30 mouse cellular contexts compared by ENCODE assay signal in the genomic region with DNA sequence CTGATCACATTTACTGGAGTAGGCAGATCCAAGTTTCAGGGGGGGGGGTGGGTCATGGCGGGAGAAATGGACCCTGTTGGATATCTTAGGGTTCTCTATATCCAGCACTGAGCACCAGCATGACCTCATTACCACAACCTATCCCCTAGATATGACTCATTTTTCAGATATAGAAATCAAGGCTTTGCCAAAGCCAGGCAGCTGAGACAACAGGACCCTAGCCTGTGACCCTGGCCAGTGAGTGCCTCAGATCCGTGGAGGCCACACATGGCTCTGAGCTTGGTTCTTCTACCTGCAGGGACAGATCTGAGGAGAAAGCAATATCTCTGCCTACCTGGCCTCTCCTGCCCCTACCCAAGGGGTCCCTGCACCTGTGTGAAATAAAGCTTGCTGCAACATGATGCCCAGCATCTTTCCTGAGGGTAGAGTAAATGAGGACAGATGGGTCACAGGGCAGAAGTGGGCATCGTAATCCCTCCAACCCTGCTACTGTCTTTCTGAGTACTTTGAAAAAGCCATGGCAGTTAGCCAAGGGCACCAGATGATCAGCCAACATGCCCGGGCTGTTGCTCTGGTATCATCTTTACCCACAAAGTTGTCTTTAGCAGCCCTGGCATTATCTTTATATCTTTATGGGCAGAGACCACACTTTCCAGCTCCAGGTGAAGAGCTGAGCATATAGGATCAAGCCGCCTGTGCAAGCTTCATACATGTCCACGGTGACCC. TPM values are rescaled to one million over a fixed set of nuclear protein-coding genes. Genes with fewer than 3 reads are reported as not detected.
DNase-seq lines count a peak whose midpoint lies in the region; ATAC-seq and TF ChIP-seq lines count a peak whose summit lies in the region.
"Had no signal": no experiment of that assay in that cellular context is flagged by ENCODE, and none has a peak within 500 bp of the region (broad histone marks: within the 10 kb centered on the region; RNA-seq: fewer than 3 reads in every experiment).

No protein-coding gene starts in this region.

- ATAC-seq in midbrain, postnatal 0 days (ENCODE audit: low FRiP score): no peak
- ATAC-seq in midbrain, embryonic 16.5 days: no peak
- no peak for ATAC-seq in monocyte, adult 5-6 weeks (replicated peaks; ENCODE audit: insufficient number of reproducible peaks, low FRiP score, low TSS enrichment, poor library complexity, severe bottlenecking)
- ATAC-seq: CD4-positive, CD25-positive, alpha-beta regulatory T cell, adult 4 months; forebrain, embryonic 15.5 days; midbrain, embryonic 15.5 days had no signal

- H3K27me3 ChIP-seq in midbrain, postnatal 0 days (ENCODE audit: insufficient read depth, low read length): no peaks in the 10 kb centered on the region
- H3K27me3 ChIP-seq in midbrain, embryonic 16.5 days (ENCODE audit: control insufficient read depth, insufficient read depth, low read depth, low read length): no peaks in the 10 kb centered on the region
- H3K27me3 ChIP-seq: forebrain, embryonic 15.5 days; heart, embryonic 13.5 days; hindbrain, embryonic 13.5 days; midbrain, embryonic 15.5 days had no signal

- peak; percentile 33 to 40 for DNase-seq in cerebellum, postnatal 14 days
- no peak for DNase-seq in cerebellum, postnatal 4 days (ENCODE audit: low spot score in 2 of 2)
- DNase-seq in midbrain, postnatal 0 days (ENCODE audit: low spot score): peak; percentile 9
- DNase-seq in Muller cell, postnatal 12 days (ENCODE audit: inconsistent ontology term): peak; percentile 20
- no peak for DNase-seq in ovary, postnatal 10 days (ENCODE audit: low spot score)
- DNase-seq: cerebellum, adult 11-12 months; gastrocnemius, postnatal 10 days; kidney, adult 2 months; kidney, postnatal 10 days had no signal

- no peak overlapping the region for H3K4me2 ChIP-seq in midbrain, postnatal 0 days (ENCODE audit: low read depth, low read length, poor library complexity, severe bottlenecking)
- H3K4me2 ChIP-seq in midbrain, embryonic 16.5 days (ENCODE audit: low read length): no peak overlapping the region
- H3K4me2 ChIP-seq: forebrain, embryonic 15.5 days; heart, embryonic 13.5 days; hindbrain, embryonic 13.5 days; midbrain, embryonic 15.5 days had no signal

- H3K9me3 ChIP-seq in midbrain, postnatal 0 days (ENCODE audit: low read length): no peaks in the 10 kb centered on the region
- no peaks in the 10 kb centered on the region for H3K9me3 ChIP-seq in midbrain, embryonic 16.5 days (replicated peaks; ENCODE audit: control insufficient read depth, low read length, poor library complexity, severe bottlenecking)
- H3K9me3 ChIP-seq: embryonic facial prominence, embryonic 10.5 days; forebrain, embryonic 15.5 days; heart, embryonic 13.5 days; hindbrain, embryonic 13.5 days; midbrain, embryonic 15.5 days had no signal

- WGBS in midbrain, postnatal 0 days: 86% methylated on average over 6 of the region's 6 CpGs
- 92% methylated on average over 6 of the region's 6 CpGs for WGBS in midbrain, embryonic 16.5 days

- H3K9ac ChIP-seq in midbrain, postnatal 0 days (replicated peaks; ENCODE audit: low read length, poor library complexity, severe bottlenecking): no peak overlapping the region
- H3K9ac ChIP-seq in midbrain, embryonic 16.5 days (ENCODE audit: low read depth, low read length): no peak overlapping the region
- H3K9ac ChIP-seq: forebrain, embryonic 15.5 days; heart, embryonic 13.5 days; hindbrain, embryonic 13.5 days; midbrain, embryonic 15.5 days had no signal

- no peaks in the 10 kb centered on the region for H3K36me3 ChIP-seq in midbrain, postnatal 0 days (ENCODE audit: insufficient read depth, low read length)
- H3K36me3 ChIP-seq in midbrain, embryonic 16.5 days (ENCODE audit: control insufficient read depth, insufficient read depth, low read length): no peaks in the 10 kb centered on the region
- H3K36me3 ChIP-seq: embryonic facial prominence, embryonic 10.5 days; forebrain, embryonic 15.5 days; heart, embryonic 13.5 days; hindbrain, embryonic 13.5 days; midbrain, embryonic 15.5 days had no signal

- no peak overlapping the region for H3K27ac ChIP-seq in midbrain, postnatal 0 days (ENCODE audit: low read depth, low read length)
- H3K27ac ChIP-seq in midbrain, embryonic 16.5 days (ENCODE audit: low read length): no peak overlapping the region
- H3K27ac ChIP-seq: embryonic facial prominence, embryonic 10.5 days; forebrain, embryonic 15.5 days; heart, embryonic 13.5 days; hindbrain, embryonic 13.5 days; macrophage; midbrain, embryonic 15.5 days had no signal

- H3K4me1 ChIP-seq in midbrain, postnatal 0 days (ENCODE audit: insufficient read depth, low read length): no peaks in the 10 kb centered on the region
- H3K4me1 ChIP-seq in midbrain, embryonic 16.5 days (ENCODE audit: control insufficient read depth, insufficient read depth, low read length): no peaks in the 10 kb centered on the region
- H3K4me1 ChIP-seq: embryonic facial prominence, embryonic 10.5 days; forebrain, embryonic 15.5 days; heart, embryonic 13.5 days; hindbrain, embryonic 13.5 days; midbrain, embryonic 15.5 days had no signal

- no peak overlapping the region for H3K4me3 ChIP-seq in midbrain, postnatal 0 days (ENCODE audit: low read depth, low read length)
- H3K4me3 ChIP-seq in midbrain, embryonic 16.5 days (ENCODE audit: low read depth, low read length): no peak overlapping the region
- H3K4me3 ChIP-seq: embryonic facial prominence, embryonic 10.5 days; forebrain, embryonic 15.5 days; heart, embryonic 13.5 days; hindbrain, embryonic 13.5 days; midbrain, embryonic 15.5 days had no signal

- no peak for TF ChIP-seq CTCF in midbrain, postnatal 0 days (IDR thresholded peaks at IDR 0.05)

RNA-seq across cellular contexts. Expression of gene Lcn5, which starts 3.7 kb away (rescaled TPM):
- not detected in 2 replicates for total RNA-seq in midbrain, postnatal 0 days (2014; rRNA removed)
- polyA plus RNA-seq in midbrain, postnatal 0 days (2015; fragmentation: Nextera tagmentation; extraction: Ambion mirVana): not detected in 2 replicates
- not detected in 2 replicates for polyA plus RNA-seq in midbrain, embryonic 16.5 days (2015; fragmentation: Nextera tagmentation; extraction: Ambion mirVana)
- not detected in 3 replicates for total RNA-seq in monocyte, adult 5-6 weeks (2017)
- total RNA-seq: gastrocnemius, postnatal 10 days; granulocyte monocyte progenitor cell, adult 5-6 weeks; heart, postnatal 25 days; layer of hippocampus, postnatal 14 days; liver, adult 2 months; neutrophil, adult 5-6 weeks had no signal
- polyA plus RNA-seq: CD4-positive, CD25-positive, alpha-beta regulatory T cell, adult 4 months; cortical plate, adult 2 months; embryonic facial prominence, embryonic 10.5 days; forebrain, embryonic 15.5 days; heart, embryonic 13.5 days; hindbrain, embryonic 13.5 days; intestine, embryonic 14.5 days; kidney, adult 2 months; limb, embryonic 11.5 days; liver, adult 2 months; liver, embryonic 16.5 days; lung, embryonic 16.5 days; macrophage; midbrain, embryonic 15.5 days; spleen, adult 2 months; testis, adult 2 months had no signal

RNA-seq across cellular contexts. Expression of gene Lcn8, which starts 8.5 kb away (rescaled TPM):
- total RNA-seq in midbrain, postnatal 0 days (2014; rRNA removed): not detected in 2 replicates
- not detected in 2 replicates for polyA plus RNA-seq in midbrain, postnatal 0 days (2015; fragmentation: Nextera tagmentation; extraction: Ambion mirVana)
- polyA plus RNA-seq in midbrain, embryonic 16.5 days (2015; fragmentation: Nextera tagmentation; extraction: Ambion mirVana): not detected in 2 replicates
- total RNA-seq in monocyte, adult 5-6 weeks (2017): not detected in 3 replicates
- total RNA-seq: granulocyte monocyte progenitor cell, adult 5-6 weeks; layer of hippocampus, postnatal 14 days; liver, adult 2 months; neutrophil, adult 5-6 weeks had no signal
- polyA plus RNA-seq: CD4-positive, CD25-positive, alpha-beta regulatory T cell, adult 4 months; cortical plate, adult 2 months; forebrain, embryonic 15.5 days; heart, embryonic 13.5 days; hindbrain, embryonic 13.5 days; intestine, embryonic 14.5 days; kidney, adult 2 months; limb, embryonic 11.5 days; liver, adult 2 months; liver, embryonic 16.5 days; macrophage; midbrain, embryonic 15.5 days; spleen, adult 2 months; testis, adult 2 months had no signal

RNA-seq across cellular contexts. Expression of gene Lcn6, which starts 15.2 kb away (rescaled TPM):
- total RNA-seq in midbrain, postnatal 0 days (2014; rRNA removed): not detected in 2 replicates
- not detected in 2 replicates for polyA plus RNA-seq in midbrain, postnatal 0 days (2015; fragmentation: Nextera tagmentation; extraction: Ambion mirVana)
- not detected in 2 replicates for polyA plus RNA-seq in midbrain, embryonic 16.5 days (2015; fragmentation: Nextera tagmentation; extraction: Ambion mirVana)
- total RNA-seq in monocyte, adult 5-6 weeks (2017): not detected in 3 replicates
- total RNA-seq: gastrocnemius, postnatal 10 days; granulocyte monocyte progenitor cell, adult 5-6 weeks; heart, postnatal 25 days; layer of hippocampus, postnatal 14 days; liver, adult 2 months; neutrophil, adult 5-6 weeks had no signal
- polyA plus RNA-seq: CD4-positive, CD25-positive, alpha-beta regulatory T cell, adult 4 months; cortical plate, adult 2 months; embryonic facial prominence, embryonic 10.5 days; forebrain, embryonic 15.5 days; heart, embryonic 13.5 days; hindbrain, embryonic 13.5 days; intestine, embryonic 14.5 days; kidney, adult 2 months; limb, embryonic 11.5 days; liver, adult 2 months; liver, embryonic 16.5 days; lung, embryonic 16.5 days; macrophage; midbrain, embryonic 15.5 days; spleen, adult 2 months; testis, adult 2 months had no signal

RNA-seq across cellular contexts. Expression of gene Lcn10, which starts 21.1 kb away (rescaled TPM):
- not detected in 2 replicates for total RNA-seq in midbrain, postnatal 0 days (2014; rRNA removed)
- not detected in 2 replicates for polyA plus RNA-seq in midbrain, postnatal 0 days (2015; fragmentation: Nextera tagmentation; extraction: Ambion mirVana)
- not detected in 2 replicates for polyA plus RNA-seq in midbrain, embryonic 16.5 days (2015; fragmentation: Nextera tagmentation; extraction: Ambion mirVana)
- total RNA-seq in monocyte, adult 5-6 weeks (2017): not detected in 3 replicates
- total RNA-seq: gastrocnemius, postnatal 10 days; granulocyte monocyte progenitor cell, adult 5-6 weeks; heart, postnatal 25 days; layer of hippocampus, postnatal 14 days; liver, adult 2 months; neutrophil, adult 5-6 weeks had no signal
- polyA plus RNA-seq: cortical plate, adult 2 months; embryonic facial prominence, embryonic 10.5 days; forebrain, embryonic 15.5 days; heart, embryonic 13.5 days; hindbrain, embryonic 13.5 days; intestine, embryonic 14.5 days; kidney, adult 2 months; limb, embryonic 11.5 days; liver, adult 2 months; liver, embryonic 16.5 days; lung, embryonic 16.5 days; macrophage; midbrain, embryonic 15.5 days; spleen, adult 2 months; testis, adult 2 months had no signal

RNA-seq across cellular contexts. Expression of gene Fcna, which starts 33.6 kb away (rescaled TPM):
- total RNA-seq in midbrain, postnatal 0 days (2014; rRNA removed): 5.7 and 7.2 TPM in 2 replicates
- polyA plus RNA-seq in midbrain, postnatal 0 days (2015; fragmentation: Nextera tagmentation; extraction: Ambion mirVana): 5.1 and 5.3 TPM in 2 replicates
- polyA plus RNA-seq in midbrain, embryonic 16.5 days (2015; fragmentation: Nextera tagmentation; extraction: Ambion mirVana): 2.5 and 3.1 TPM in 2 replicates
- total RNA-seq in monocyte, adult 5-6 weeks (2017): not detected in 3 replicates
- total RNA-seq: neutrophil, adult 5-6 weeks had no signal

Comparison
In these comparisons a context has a peak if more than half of its experiments do, and no peak if none do; other contexts are left out.
1. DNase-seq: peak in cerebellum, postnatal 14 days (2 of 2), midbrain, postnatal 0 days (single experiment) and Muller cell, postnatal 12 days (single experiment); none in cerebellum, postnatal 4 days (0 of 2) and ovary, postnatal 10 days (single experiment).